Mouse (Mus musculus) forebrain, postnatal 0 days (tissue): ENCODE data around the gene Gpr3. TPM values are rescaled to one million over a fixed set of nuclear protein-coding genes. Genes with fewer than 3 reads are reported as not detected.
A peak's percentile ranks its signal among the peaks of the same experiment; 100 is the strongest.

Experiments used
- ATAC-seq: fragments of 200-750 bp; cut with Nextera tagmentation; 2 replicates; pipeline ENCODE4 v1.8.0; 2017; ENCODE audit warnings: mild to moderate bottlenecking, moderate library complexity
- DNase-seq: peaks from one replicate; pipeline ENCODE4 v3.0.0-alpha.2; 2015
- H3K27ac ChIP-seq: fragments of 300-500 bp; sonication (generic); 2 replicates; pipeline ENCODE4 v1.5.1; 2014; ENCODE audit warnings: low read depth, mild to moderate bottlenecking, antibody characterized with exemption, low read length, moderate library complexity, mixed read lengths
- H3K27me3 ChIP-seq: fragments of 300-500 bp; sonication (generic); 2 replicates; pipeline ENCODE4 v1.6.1; 2014; ENCODE audit warnings: mild to moderate bottlenecking, low read length, mixed read lengths; ENCODE audit not compliant: insufficient read depth
- H3K36me3 ChIP-seq: fragments of 300-500 bp; sonication (generic); 2 replicates; pipeline ENCODE4 v1.6.1; 2014; ENCODE audit warnings: mild to moderate bottlenecking, moderate library complexity; ENCODE audit not compliant: insufficient read depth
- H3K4me1 ChIP-seq: fragments of 300-500 bp; sonication (generic); 2 replicates; pipeline ENCODE4 v1.6.1; 2014; ENCODE audit warnings: antibody characterized with exemption; ENCODE audit not compliant: insufficient read depth
- H3K4me2 ChIP-seq: fragments of 300-500 bp; sonication (generic); 2 replicates; pipeline ENCODE4 v1.6.1; 2014; ENCODE audit warnings: low read depth, mild to moderate bottlenecking, moderate library complexity
- H3K4me3 ChIP-seq: fragments of 300-500 bp; sonication (generic); 2 replicates; pipeline ENCODE4 v1.5.1; 2014; ENCODE audit warnings: low read depth, low read length, mixed read lengths
- H3K9ac ChIP-seq: fragments of 300-500 bp; sonication (generic); 2 replicates; pipeline ENCODE4 v1.6.1; 2014; ENCODE audit warnings: mild to moderate bottlenecking
- H3K9me3 ChIP-seq: fragments of 300-500 bp; sonication (generic); 2 replicates; pipeline ENCODE4 v1.6.1; 2016; ENCODE audit warnings: low read length
- CTCF ChIP-seq: sonication (generic); IDR thresholded peaks from 2 replicates; pipeline ENCODE4 v1.5.1; 2016; ENCODE audit warnings: antibody characterized with exemption, control low read depth, low read depth
- whole genome bisulfite sequencing: fragments of 180-500 bp; shearing (Covaris S2); extraction: QIAGEN DNeasy Blood & Tissue Kit; methylation state at CpG from one replicate; pipeline ENCODE4 v1.1.7; 2014; 5-methylcytosine and 5-hydroxymethylcytosine counted together
- polyA plus RNA-seq: library from polyadenylated mRNA; unstranded; fragments of >200 nt; fragmentation: Nextera tagmentation; extraction: Ambion mirVana; gene quantifications from 2 replicates; pipeline ENCODE4 v1.2.1, GENCODE M21; 2015
- total RNA-seq: library from RNA; depleted of rRNA; stranded (reverse); fragments of >200 nt; gene quantifications from 2 replicates; pipeline ENCODE4 v1.2.3, GENCODE M21; 2014

Gene Gpr3
- total and polyA plus RNA-seq, 2 experiments from 2014 or later: 2.2 to 2.7 TPM

- Histone ChIP-seq H3K4me1 (peaks cover 20% of the 10 kb centered on the region), H3K4me2 (no peak overlapping the region), H3K9me3 (no peaks in the 10 kb centered on the region), H3K9ac (no peak overlapping the region), H3K27ac (no peak overlapping the region), H3K4me3 (no peak overlapping the region), H3K36me3 (peaks cover 52% of the 10 kb centered on the region), H3K27me3 (no peaks in the 10 kb centered on the region)
- TF ChIP-seq CTCF: no peak
- WGBS: 62% methylated on average over 4 of the region's 4 CpGs
- ATAC-seq: no peak
- DNase-seq: no peak
Observed at GRCm38 (mm10) chr4:133195014-133195413, 17.3 kb downstream of the Gpr3 start.

DNA sequence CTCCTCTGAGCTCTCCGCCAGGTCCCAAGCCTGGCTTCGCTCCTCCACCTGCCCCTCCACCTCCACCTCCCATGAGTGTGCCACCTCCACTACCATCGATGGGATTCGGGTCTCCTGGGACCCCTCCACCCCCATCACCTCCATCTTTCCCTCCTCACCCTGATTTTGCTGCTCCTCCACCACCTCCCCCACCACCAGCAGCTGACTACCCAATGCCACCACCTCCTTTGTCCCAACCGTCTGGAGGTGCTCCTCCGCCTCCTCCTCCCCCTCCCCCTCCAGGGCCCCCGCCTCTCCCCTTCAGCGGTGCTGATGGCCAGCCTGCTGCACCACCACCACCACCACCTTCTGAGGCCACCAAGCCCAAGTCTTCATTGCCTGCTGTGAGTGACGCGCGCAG lies 17.9 kb downstream of the Gpr3 start:
- DNase-seq: no peak
- no peak overlapping the region for H3K4me3 ChIP-seq
- H3K27me3 ChIP-seq: no peaks in the 10 kb centered on the region
- WGBS: 80% methylated on average over 11 of the region's 11 CpGs
- no peaks in the 10 kb centered on the region for H3K9me3 ChIP-seq
- H3K36me3 ChIP-seq: peaks cover 56% of the 10 kb centered on the region
- no peak for TF ChIP-seq CTCF
- peaks cover 19% of the 10 kb centered on the region for H3K4me1 ChIP-seq
- ATAC-seq: no peak
- no peak overlapping the region for H3K9ac ChIP-seq
- no peak overlapping the region for H3K27ac ChIP-seq
- H3K4me2 ChIP-seq: no peak overlapping the region

- no peaks in the 10 kb centered on the region for H3K9me3 ChIP-seq
- 78% methylated on average over 10 of the region's 10 CpGs for WGBS
- no peak for ATAC-seq
- H3K27ac ChIP-seq: no peak overlapping the region
- H3K4me1 ChIP-seq: no peaks in the 10 kb centered on the region
- H3K27me3 ChIP-seq: no peaks in the 10 kb centered on the region
- H3K9ac ChIP-seq: no peak overlapping the region
- H3K4me3 ChIP-seq: no peak overlapping the region
- no peak for TF ChIP-seq CTCF
- H3K4me2 ChIP-seq: no peak overlapping the region
- H3K36me3 ChIP-seq: peaks cover 65% of the 10 kb centered on the region
- no peak for DNase-seq
Observed at GRCm38 (mm10) chr4:133189396-133189795, 22.9 kb downstream of the Gpr3 start.

DNA sequence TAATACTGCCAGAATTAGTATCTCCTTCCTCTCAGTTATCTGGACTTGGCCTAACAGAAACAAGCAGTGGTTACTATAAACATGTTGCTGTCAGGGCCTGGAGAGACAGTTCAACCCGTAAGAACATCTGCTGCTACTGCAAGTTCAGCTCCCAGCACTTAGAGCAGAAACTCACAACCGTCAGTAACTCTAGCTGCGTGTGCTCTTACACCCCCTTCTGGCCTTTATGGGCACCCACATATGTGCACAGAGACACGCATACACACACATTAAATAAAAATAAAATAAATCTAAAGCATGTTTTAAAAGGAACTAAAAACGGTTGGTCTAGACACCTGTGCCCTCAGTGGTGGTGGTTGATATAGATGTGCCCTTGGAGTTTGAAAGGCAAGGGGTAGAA lies 25.5 kb downstream of the Gpr3 start:
- WGBS: 96% methylated on average over 5 of the region's 5 CpGs
- peak; percentile 16; the same call in 1 of the 2 replicates for TF ChIP-seq CTCF
- no peaks in the 10 kb centered on the region for H3K27me3 ChIP-seq
- H3K36me3 ChIP-seq: peaks cover 43% of the 10 kb centered on the region
- H3K9me3 ChIP-seq: no peaks in the 10 kb centered on the region
- no peak overlapping the region for H3K9ac ChIP-seq
- no peak for DNase-seq
- no peak overlapping the region for H3K4me2 ChIP-seq
- no peak overlapping the region for H3K4me3 ChIP-seq
- no peaks in the 10 kb centered on the region for H3K4me1 ChIP-seq
- no peak overlapping the region for H3K27ac ChIP-seq
- no peak for ATAC-seq

DNA sequence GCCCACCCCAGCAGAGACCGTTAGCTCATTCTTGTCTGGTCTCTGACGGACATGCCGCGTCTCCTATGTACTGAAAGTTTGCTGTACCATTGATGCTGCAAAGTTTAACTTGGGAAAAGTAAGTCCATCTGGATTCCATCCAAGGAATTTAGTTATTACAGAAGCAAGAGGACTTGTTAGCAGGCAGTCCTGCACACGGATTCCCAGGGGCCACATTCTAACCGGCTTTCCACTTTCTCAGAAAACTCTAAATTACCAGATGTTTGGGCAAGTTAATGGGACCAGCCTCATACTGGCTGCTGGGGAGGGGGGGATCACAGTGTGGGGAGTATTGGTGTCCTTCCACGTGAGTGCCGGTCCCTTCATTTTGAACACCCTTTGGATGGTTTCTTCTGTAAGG lies 26.4 kb downstream of the Gpr3 start:
- 83% methylated on average over 8 of the region's 8 CpGs for WGBS
- H3K36me3 ChIP-seq: peaks cover 36% of the 10 kb centered on the region
- H3K9ac ChIP-seq: no peak overlapping the region
- ATAC-seq (no peak), DNase-seq (no peak)
- no peaks in the 10 kb centered on the region for H3K27me3 ChIP-seq
- H3K4me1 ChIP-seq: no peaks in the 10 kb centered on the region
- no peaks in the 10 kb centered on the region for H3K9me3 ChIP-seq
- no peak overlapping the region for H3K4me2 ChIP-seq
- H3K27ac ChIP-seq: no peak overlapping the region
- no peak overlapping the region for H3K4me3 ChIP-seq
- no peak for TF ChIP-seq CTCF

- no peaks in the 10 kb centered on the region for H3K27me3 ChIP-seq
- no peak for ATAC-seq
- no peak overlapping the region for H3K4me3 ChIP-seq
- H3K9me3 ChIP-seq: no peaks in the 10 kb centered on the region
- peak; percentile 59 for DNase-seq
- H3K36me3 ChIP-seq: peaks cover 28% of the 10 kb centered on the region
- no peak for TF ChIP-seq CTCF
- WGBS: 44% methylated on average over 15 of the region's 15 CpGs
- peak overlapping the region; percentile 55 for H3K27ac ChIP-seq
- H3K4me1 ChIP-seq: no peaks in the 10 kb centered on the region
- H3K4me2 ChIP-seq: no peak overlapping the region
- 0 out of 2 replicates have a peak overlapping the region, but pooled peaks have one; percentile 10 for H3K9ac ChIP-seq
Observed at GRCm38 (mm10) chr4:133184898-133185665, 27.3 kb downstream of the Gpr3 start.

- Histone ChIP-seq H3K9me3 (no peaks in the 10 kb centered on the region), H3K4me1 (no peaks in the 10 kb centered on the region), H3K27me3 (no peaks in the 10 kb centered on the region), H3K9ac (0 out of 2 replicates have a peak overlapping the region, but pooled peaks have one; percentile 10), H3K4me3 (no peak overlapping the region), H3K27ac (no peak overlapping the region), H3K4me2 (no peak overlapping the region), H3K36me3 (peaks cover 21% of the 10 kb centered on the region)
- 54% methylated on average over 14 of the region's 14 CpGs for WGBS
- DNase-seq (no peak), ATAC-seq (no peak)
- TF ChIP-seq CTCF: no peak
Observed at GRCm38 (mm10) chr4:133184031-133184897, 28.1 kb downstream of the Gpr3 start.
